Mouse (Mus musculus): ENCODE measurements around the gene Fam206a. TPM values are rescaled to one million over a fixed set of nuclear protein-coding genes. Genes with fewer than 3 reads are reported as not detected.
A peak's percentile ranks its signal among the peaks of the same experiment; 100 is the strongest.

Gene Fam206a
- total and polyA plus RNA-seq, 2 experiments = 0.92 to 1.1 TPM

GRCm38 (mm10) chr4:56768913-56769312, 33.2 kb upstream of the Fam206a start:
- H3K4me3 ChIP-seq (ENCODE audit: insufficient read depth, low read depth, low read length) = no peak overlapping the region
- H3K36me3 ChIP-seq (ENCODE audit: control insufficient read depth, insufficient read depth, low read length) = peaks cover 66% of the 10 kb centered on the region
- TF ChIP-seq POLR2A (IDR thresholded peaks at IDR 0.05; ENCODE audit: extremely low read depth, insufficient read depth, low read length) (no peak), CTCF (IDR thresholded peaks at IDR 0.05; ENCODE audit: low read depth, low read length) (no peak)
- no peaks in the 10 kb centered on the region for H3K4me1 ChIP-seq (ENCODE audit: control insufficient read depth, insufficient read depth, low read length)
- H3K79me2 ChIP-seq (ENCODE audit: control insufficient read depth, insufficient read depth, low read length) = no peaks in the 10 kb centered on the region
- WGBS = 69% methylated on average over 7 of the region's 7 CpGs
- no peak overlapping the region for H3K9ac ChIP-seq (ENCODE audit: low read depth, low read length)
- no peak for DNase-seq (ENCODE audit: extremely low read depth, low read depth, low spot score)
- no peak overlapping the region for H3K27ac ChIP-seq (replicated peaks; ENCODE audit: insufficient read depth, low read depth, low read length)
- no peaks in the 10 kb centered on the region for H3K27me3 ChIP-seq (ENCODE audit: control insufficient read depth, insufficient read depth, low read length)

DNA sequence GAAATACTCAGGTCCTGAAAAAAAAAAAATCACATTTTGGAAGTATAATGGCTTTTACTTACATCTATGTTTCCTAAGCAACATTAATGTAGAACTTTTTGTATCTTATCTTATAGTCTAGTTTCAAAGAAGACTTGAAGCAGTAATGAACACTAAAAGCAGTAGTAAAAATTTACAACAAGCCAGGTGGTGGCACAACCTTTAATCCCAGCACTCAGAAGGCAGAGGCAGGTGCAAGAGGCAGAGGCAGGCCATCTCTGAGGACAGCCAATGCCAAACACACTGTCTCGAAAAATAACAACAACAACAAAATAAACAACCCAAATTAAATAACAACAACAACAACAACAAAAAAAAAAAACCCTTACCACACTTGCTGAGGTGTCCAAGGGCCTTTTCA, 31.1 kb upstream of the Fam206a start:
- Histone ChIP-seq H3K36me3 (ENCODE audit: control insufficient read depth, insufficient read depth, low read length) (peaks cover 71% of the 10 kb centered on the region), H3K27me3 (ENCODE audit: control insufficient read depth, insufficient read depth, low read length) (no peaks in the 10 kb centered on the region), H3K4me1 (ENCODE audit: control insufficient read depth, insufficient read depth, low read length) (no peaks in the 10 kb centered on the region), H3K27ac (replicated peaks; ENCODE audit: insufficient read depth, low read depth, low read length) (no peak overlapping the region), H3K9ac (ENCODE audit: low read depth, low read length) (no peak overlapping the region), H3K79me2 (ENCODE audit: control insufficient read depth, insufficient read depth, low read length) (no peaks in the 10 kb centered on the region), H3K4me3 (ENCODE audit: insufficient read depth, low read depth, low read length) (no peak overlapping the region)
- no peak for DNase-seq (ENCODE audit: extremely low read depth, low read depth, low spot score)
- 65% methylated on average over 1 of the region's 1 CpGs for WGBS
- TF ChIP-seq CTCF (IDR thresholded peaks at IDR 0.05; ENCODE audit: low read depth, low read length) = no peak
- TF ChIP-seq POLR2A (IDR thresholded peaks at IDR 0.05; ENCODE audit: extremely low read depth, insufficient read depth, low read length) = no peak

GRCm38 (mm10) chr4:56791373-56791772, 10.8 kb upstream of the Fam206a start:
- Histone ChIP-seq H3K79me2 (ENCODE audit: control insufficient read depth, insufficient read depth, low read length) (no peaks in the 10 kb centered on the region), H3K27ac (replicated peaks; ENCODE audit: insufficient read depth, low read depth, low read length) (no peak overlapping the region), H3K4me3 (ENCODE audit: insufficient read depth, low read depth, low read length) (no peak overlapping the region), H3K9ac (ENCODE audit: low read depth, low read length) (no peak overlapping the region), H3K27me3 (ENCODE audit: control insufficient read depth, insufficient read depth, low read length) (no peaks in the 10 kb centered on the region), H3K4me1 (ENCODE audit: control insufficient read depth, insufficient read depth, low read length) (no peaks in the 10 kb centered on the region), H3K36me3 (ENCODE audit: control insufficient read depth, insufficient read depth, low read length) (peaks cover 68% of the 10 kb centered on the region)
- TF ChIP-seq POLR2A (IDR thresholded peaks at IDR 0.05; ENCODE audit: extremely low read depth, insufficient read depth, low read length) (no peak), CTCF (IDR thresholded peaks at IDR 0.05; ENCODE audit: low read depth, low read length) (peak; percentile 26; the same call in 1 of the 2 replicates)
- 48% methylated on average over 1 of the region's 1 CpGs for WGBS
- no peak for DNase-seq (ENCODE audit: extremely low read depth, low read depth, low spot score)

DNA sequence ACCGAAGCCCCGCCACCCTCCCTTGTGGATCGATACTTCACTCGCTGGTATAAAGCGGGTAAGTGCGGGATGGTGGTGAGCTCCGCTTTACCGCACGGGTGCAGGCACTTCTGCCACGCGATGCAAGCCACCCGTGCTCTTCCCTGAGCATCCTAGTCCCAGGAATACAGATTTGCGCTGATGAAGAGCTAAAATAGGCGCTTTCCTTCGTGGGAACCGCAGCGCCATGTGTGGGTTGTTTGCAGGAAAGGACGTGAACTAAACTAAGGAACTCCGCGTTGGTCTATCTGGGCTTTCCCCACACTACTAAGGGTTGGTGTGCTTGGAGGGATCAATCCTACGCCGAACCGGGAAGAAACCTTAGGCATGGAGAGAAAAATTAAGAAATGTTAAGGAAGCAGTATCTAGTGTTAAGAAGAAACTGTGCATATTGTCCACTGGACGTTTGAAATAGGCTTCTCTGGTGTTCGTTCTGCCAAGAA, 565 bp downstream of the Fam206a start:
- Histone ChIP-seq H3K9ac (ENCODE audit: low read depth, low read length) (peak overlapping the region; percentile 25), H3K36me3 (ENCODE audit: control insufficient read depth, insufficient read depth, low read length) (peaks cover 9% of the 10 kb centered on the region), H3K27me3 (ENCODE audit: control insufficient read depth, insufficient read depth, low read length) (no peaks in the 10 kb centered on the region), H3K4me3 (ENCODE audit: insufficient read depth, low read depth, low read length) (peak overlapping the region; percentile 91), H3K27ac (replicated peaks; ENCODE audit: insufficient read depth, low read depth, low read length) (no peak overlapping the region), H3K4me1 (ENCODE audit: control insufficient read depth, insufficient read depth, low read length) (no peaks in the 10 kb centered on the region), H3K79me2 (ENCODE audit: control insufficient read depth, insufficient read depth, low read length) (peaks cover 5% of the 10 kb centered on the region; the same call in 1 of the 2 replicates)
- TF ChIP-seq CTCF (IDR thresholded peaks at IDR 0.05; ENCODE audit: low read depth, low read length) (no peak), POLR2A (IDR thresholded peaks at IDR 0.05; ENCODE audit: extremely low read depth, insufficient read depth, low read length) (0 out of 2 replicates have a peak, but pooled peaks have one; percentile 3)
- WGBS = 3% methylated on average over 25 of the region's 25 CpGs
- no peak for DNase-seq (ENCODE audit: extremely low read depth, low read depth, low spot score)

DNA sequence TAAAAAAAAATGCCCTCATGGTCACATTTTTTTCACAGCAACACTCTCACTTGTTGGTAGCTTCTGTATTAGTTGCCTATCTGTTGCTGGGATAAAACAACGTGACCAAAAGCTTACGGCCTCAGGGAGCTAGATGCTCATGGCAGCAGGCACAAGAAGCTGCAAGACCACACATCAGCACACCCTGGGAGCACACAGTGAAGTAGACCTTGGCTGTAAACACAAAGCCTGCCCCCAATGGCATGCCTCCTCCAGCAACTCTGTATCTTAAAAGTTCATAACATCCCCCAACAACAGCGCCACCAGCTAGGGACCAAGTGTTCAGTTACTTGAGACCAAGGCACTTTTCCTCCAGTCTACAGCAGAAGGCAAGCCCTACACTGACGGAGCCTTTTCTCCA, 6.9 kb downstream of the Fam206a start:
- Histone ChIP-seq H3K27me3 (ENCODE audit: control insufficient read depth, insufficient read depth, low read length) (no peaks in the 10 kb centered on the region), H3K9ac (ENCODE audit: low read depth, low read length) (no peak overlapping the region), H3K79me2 (ENCODE audit: control insufficient read depth, insufficient read depth, low read length) (no peaks in the 10 kb centered on the region), H3K36me3 (ENCODE audit: control insufficient read depth, insufficient read depth, low read length) (peaks cover 9% of the 10 kb centered on the region; the same call in 1 of the 2 replicates), H3K27ac (replicated peaks; ENCODE audit: insufficient read depth, low read depth, low read length) (no peak overlapping the region), H3K4me1 (ENCODE audit: control insufficient read depth, insufficient read depth, low read length) (no peaks in the 10 kb centered on the region), H3K4me3 (ENCODE audit: insufficient read depth, low read depth, low read length) (no peak overlapping the region)
- TF ChIP-seq CTCF (IDR thresholded peaks at IDR 0.05; ENCODE audit: low read depth, low read length) = no peak
- no peak for TF ChIP-seq POLR2A (IDR thresholded peaks at IDR 0.05; ENCODE audit: extremely low read depth, insufficient read depth, low read length)
- WGBS = 77% methylated on average over 4 of the region's 4 CpGs
- DNase-seq (ENCODE audit: extremely low read depth, low read depth, low spot score) = no peak

- Histone ChIP-seq H3K79me2 (ENCODE audit: control insufficient read depth, insufficient read depth, low read length) (no peaks in the 10 kb centered on the region), H3K4me1 (ENCODE audit: control insufficient read depth, insufficient read depth, low read length) (no peaks in the 10 kb centered on the region), H3K27me3 (ENCODE audit: control insufficient read depth, insufficient read depth, low read length) (no peaks in the 10 kb centered on the region), H3K36me3 (ENCODE audit: control insufficient read depth, insufficient read depth, low read length) (peaks cover 9% of the 10 kb centered on the region; the same call in 1 of the 2 replicates), H3K27ac (replicated peaks; ENCODE audit: insufficient read depth, low read depth, low read length) (no peak overlapping the region), H3K4me3 (ENCODE audit: insufficient read depth, low read depth, low read length) (no peak overlapping the region), H3K9ac (ENCODE audit: low read depth, low read length) (no peak overlapping the region)
- TF ChIP-seq POLR2A (IDR thresholded peaks at IDR 0.05; ENCODE audit: extremely low read depth, insufficient read depth, low read length) (no peak), CTCF (IDR thresholded peaks at IDR 0.05; ENCODE audit: low read depth, low read length) (no peak)
- 78% methylated on average over 3 of the region's 3 CpGs for WGBS
- no peak for DNase-seq (ENCODE audit: extremely low read depth, low read depth, low spot score)
These were observed 9.5 kb downstream of the Fam206a start for GRCm38 (mm10) chr4:56811642-56812041.
